Mouse (Mus musculus) heart, adult 2 months (tissue): ENCODE data around the gene Acaca. TPM values are rescaled to one million over a fixed set of nuclear protein-coding genes. Genes with fewer than 3 reads are reported as not detected.

ENCODE experiments used
- DNase-seq, 2 experiments: peaks; one replicate each; pipeline ENCODE4 v3.0.0; 2021
- H3K27ac ChIP-seq: fragments of 200-600 bp; 2 replicates; pipeline ENCODE4 v1.8.1; 2022
- H3K27me3 ChIP-seq: fragments of 200-500 bp; 2 replicates; pipeline ENCODE4 v1.6.1; 2012; ENCODE audit warnings: mild to moderate bottlenecking, low read length, inconsistent platforms, mixed read lengths; ENCODE audit not compliant: control insufficient read depth, insufficient read depth
- H3K36me3 ChIP-seq: fragments of 200-500 bp; 2 replicates; pipeline ENCODE4 v1.6.1; 2012; ENCODE audit warnings: low read length, inconsistent platforms; ENCODE audit not compliant: control insufficient read depth, insufficient read depth
- H3K4me1 ChIP-seq: fragments of 200-500 bp; 2 replicates; pipeline ENCODE4 v1.6.1; 2011; ENCODE audit warnings: low read length; ENCODE audit not compliant: control insufficient read depth, insufficient read depth
- H3K4me3 ChIP-seq: fragments of 200-600 bp; 2 replicates; pipeline ENCODE4 v1.8.1; 2022
- H3K79me2 ChIP-seq: fragments of 200-500 bp; replicated peaks from 2 replicates; pipeline ENCODE4 v1.6.1; 2012; ENCODE audit warnings: mild to moderate bottlenecking, inconsistent platforms, low read length, moderate library complexity, mixed read lengths; ENCODE audit not compliant: control insufficient read depth, insufficient read depth
- H3K9ac ChIP-seq: fragments of 200-500 bp; 2 replicates; pipeline ENCODE4 v1.6.1; 2012; ENCODE audit warnings: low read depth, mild to moderate bottlenecking, control low read depth, inconsistent platforms, low read length, mixed read lengths
- CTCF ChIP-seq: fragments of 200-600 bp; IDR thresholded peaks from 2 replicates; pipeline ENCODE4 v1.8.1; 2022; ENCODE audit warnings: antibody characterized with exemption, mild to moderate bottlenecking, moderate library complexity
- EP300 ChIP-seq: fragments of 200-500 bp; IDR thresholded peaks from 2 replicates; pipeline ENCODE4 v1.6.1; 2011; ENCODE audit warnings: low read depth, low read length, control low read depth; ENCODE audit not compliant: insufficient read depth
- POLR2A ChIP-seq: fragments of 200-500 bp; IDR thresholded peaks from 2 replicates; pipeline ENCODE4 v1.6.1; 2011; ENCODE audit warnings: mild to moderate bottlenecking, low read depth, low read length, control low read depth; ENCODE audit not compliant: insufficient read depth
- WGBS: fragments of 180-500 bp; shearing (Covaris S2); methylation state at CpG from one replicate; pipeline ENCODE4 v1.1.7; 2018; 5-methylcytosine and 5-hydroxymethylcytosine counted together
- intact Hi-C: fragments of 180-260 bp; cut with DNase I; formaldehyde crosslinking; loops from one replicate; pipeline ENCODE4 v1.15.1; 2025
- polyA plus RNA-seq: library from polyadenylated mRNA; depleted of rRNA; stranded (reverse); fragments of >200 nt; gene quantifications from 2 replicates; pipeline ENCODE4 v1.2.3, GENCODE M21; 2012
- total RNA-seq, 2 experiments: library from RNA; stranded (reverse); gene quantifications; 2 replicates each; pipeline ENCODE4 v1.2.3; 2021

Acaca gene
- total and polyA plus RNA-seq, 3 experiments, result 19.4 to 25.9 (median 20.0) TPM

DNA sequence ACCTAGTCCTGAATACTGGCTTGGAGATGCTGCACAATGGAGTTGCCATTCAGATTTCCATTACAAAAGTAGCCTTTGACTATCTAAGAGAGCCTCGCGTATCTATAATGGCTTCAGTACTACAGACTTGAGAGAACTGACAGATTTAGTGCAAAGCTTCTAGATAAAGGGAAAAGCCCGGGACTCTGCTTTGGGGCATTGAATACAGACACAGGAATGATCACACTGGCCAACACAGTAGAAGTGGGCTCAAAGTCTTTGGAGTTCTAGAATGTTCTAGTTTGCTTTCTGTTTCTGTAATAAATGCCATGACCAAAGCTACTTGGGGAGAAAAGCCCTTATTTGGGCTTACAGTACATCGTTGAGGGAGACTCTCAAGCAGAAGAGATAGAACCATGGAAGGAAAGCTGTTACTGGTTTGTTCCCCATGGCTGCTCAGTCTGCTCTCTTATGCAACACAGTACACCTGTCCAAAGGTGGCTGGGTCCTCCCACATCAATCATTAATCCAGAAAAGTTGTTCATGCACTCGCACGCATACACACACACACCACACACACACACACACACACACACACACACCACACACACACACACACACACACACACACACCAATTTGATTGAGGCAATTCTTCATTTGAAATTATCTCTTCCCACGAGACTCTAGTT lies 223.7 kb downstream of the Acaca start:
- no peak overlapping the region for H3K4me3 ChIP-seq
- intact Hi-C loops, result no loop called here

DNA sequence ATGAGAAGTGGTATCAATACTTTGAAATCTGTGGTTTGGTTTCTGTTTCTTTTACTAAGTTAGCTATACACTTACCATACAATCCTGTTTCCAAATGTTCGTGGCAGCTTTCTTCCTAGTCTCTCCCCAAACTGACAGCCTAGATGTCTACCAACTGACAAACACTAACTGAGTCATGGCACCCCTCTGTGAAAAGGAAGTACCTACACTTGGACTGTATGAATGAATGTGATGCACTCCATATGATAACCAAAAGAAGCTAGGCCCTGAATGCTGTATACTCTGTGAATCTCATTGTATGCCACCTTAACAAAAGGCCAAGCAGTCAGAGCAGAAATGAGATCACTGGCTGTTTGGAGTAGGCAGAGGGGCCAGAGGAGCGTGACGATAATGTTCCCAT lies 227.8 kb downstream of the Acaca start:
- Histone ChIP-seq H3K27me3 (no peaks in the 10 kb centered on the region), H3K79me2 (no peaks in the 10 kb centered on the region), H3K4me1 (no peaks in the 10 kb centered on the region), H3K9ac (no peak overlapping the region), H3K27ac (no peak overlapping the region), H3K36me3 (no peaks in the 10 kb centered on the region), H3K4me3 (no peak overlapping the region)
- DNase-seq, result no peak
- TF ChIP-seq POLR2A (no peak), EP300 (no peak), CTCF (no peak)
- intact Hi-C loops, result no loop called here
- 90% methylated on average over 3 of the region's 3 CpGs for WGBS

More for the DNA sequence above, 223.7 kb downstream of the Acaca start:
- Histone ChIP-seq H3K27me3 (no peaks in the 10 kb centered on the region), H3K9ac (no peak overlapping the region), H3K36me3 (no peaks in the 10 kb centered on the region), H3K27ac (no peak overlapping the region), H3K79me2 (no peaks in the 10 kb centered on the region), H3K4me1 (no peaks in the 10 kb centered on the region)
- TF ChIP-seq POLR2A, result no peak
- no peak for TF ChIP-seq CTCF
- TF ChIP-seq EP300, result no peak
- no peak for DNase-seq
- WGBS, result 86% methylated on average over 7 of the region's 7 CpGs

DNA sequence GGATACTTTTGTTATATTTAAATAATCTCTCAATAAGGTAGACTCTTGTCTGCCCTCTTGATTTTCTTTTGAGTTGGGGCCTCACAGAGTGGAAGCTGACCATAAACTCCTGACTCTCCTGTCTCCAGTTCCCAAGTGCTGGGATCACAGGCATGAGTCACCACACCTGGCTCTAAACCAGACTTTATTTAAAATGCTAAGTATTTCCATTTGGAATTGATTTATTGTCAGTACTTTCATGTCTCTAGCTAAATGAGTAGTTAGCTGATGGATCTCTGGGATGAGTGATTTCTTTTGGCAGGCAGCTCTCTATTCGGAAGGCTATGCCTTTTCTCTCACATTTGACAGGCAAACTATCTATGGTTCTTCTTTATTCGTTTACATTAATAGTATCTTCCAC lies 228.3 kb downstream of the Acaca start:
- intact Hi-C loops, result no loop called here
- Histone ChIP-seq H3K36me3 (no peaks in the 10 kb centered on the region), H3K9ac (no peak overlapping the region), H3K79me2 (no peaks in the 10 kb centered on the region), H3K4me1 (no peaks in the 10 kb centered on the region), H3K27ac (no peak overlapping the region), H3K27me3 (no peaks in the 10 kb centered on the region), H3K4me3 (no peak overlapping the region)
- WGBS, result 74% methylated on average over 2 of the region's 2 CpGs
- no peak for DNase-seq
- no peak for TF ChIP-seq EP300
- no peak for TF ChIP-seq POLR2A
- TF ChIP-seq CTCF, result no peak

- no peak for TF ChIP-seq EP300
- no peak for TF ChIP-seq POLR2A
- no peak for TF ChIP-seq CTCF
- intact Hi-C loops, result no loop called here
- no peak for DNase-seq
- no peaks in the 10 kb centered on the region for H3K79me2 ChIP-seq
- no peaks in the 10 kb centered on the region for H3K27me3 ChIP-seq
- H3K9ac ChIP-seq, result no peak overlapping the region
- 94% methylated on average over 5 of the region's 5 CpGs for WGBS
- no peaks in the 10 kb centered on the region for H3K36me3 ChIP-seq
- H3K4me3 ChIP-seq, result no peak overlapping the region
- H3K27ac ChIP-seq, result no peak overlapping the region
- H3K4me1 ChIP-seq, result no peaks in the 10 kb centered on the region
Observed at GRCm38 (mm10) chr11:84361551-84361950, 232.1 kb downstream of the Acaca start.

- intact Hi-C loops, result no loop called here
- Histone ChIP-seq H3K79me2 (no peaks in the 10 kb centered on the region), H3K4me3 (no peak overlapping the region), H3K9ac (no peak overlapping the region), H3K27me3 (no peaks in the 10 kb centered on the region), H3K4me1 (no peaks in the 10 kb centered on the region), H3K27ac (no peak overlapping the region), H3K36me3 (no peaks in the 10 kb centered on the region)
- TF ChIP-seq EP300 (no peak), POLR2A (no peak), CTCF (no peak)
- 51% methylated on average over 6 of the region's 6 CpGs for WGBS
- DNase-seq, result no peak
Observed at GRCm38 (mm10) chr11:84362633-84363243, 233.3 kb downstream of the Acaca start.

- Histone ChIP-seq H3K9ac (no peak overlapping the region), H3K79me2 (no peaks in the 10 kb centered on the region), H3K4me3 (no peak overlapping the region), H3K36me3 (no peaks in the 10 kb centered on the region), H3K27me3 (no peaks in the 10 kb centered on the region), H3K27ac (no peak overlapping the region), H3K4me1 (no peaks in the 10 kb centered on the region)
- TF ChIP-seq EP300 (no peak), CTCF (peak; percentile 23; the same call in 1 of the 2 replicates), POLR2A (no peak)
- DNase-seq, result no peak
- intact Hi-C loops, result no loop called here
- 31% methylated on average over 1 of the region's 1 CpGs for WGBS
Observed at GRCm38 (mm10) chr11:84365313-84365712, 235.8 kb downstream of the Acaca start.
